In genomic region chr10:89430751-89431150, GRCm38 (mm10) we compare ENCODE assay signal across 16 mouse cellular contexts.
"Had no signal": no experiment of that assay in that cellular context is flagged by ENCODE, and none has a peak within 500 bp of the region (broad histone marks: within the 10 kb centered on the region; RNA-seq: fewer than 3 reads in every experiment).

No protein-coding gene starts in this region.

- H3K36me3 ChIP-seq: neural tube, embryonic 15.5 days had no signal

- H3K27me3 ChIP-seq: stomach, embryonic 15.5 days had no signal

- H3K27ac ChIP-seq: neural tube, embryonic 13.5 days; neural tube, embryonic 15.5 days; stomach, embryonic 15.5 days; stomach, postnatal 0 days had no signal

- H3K4me1 ChIP-seq: stomach, embryonic 15.5 days had no signal

- H3K9ac ChIP-seq: neural tube, embryonic 13.5 days; neural tube, embryonic 15.5 days; stomach, embryonic 15.5 days had no signal

- H3K4me3 ChIP-seq: neural tube, embryonic 13.5 days; neural tube, embryonic 15.5 days; stomach, embryonic 15.5 days had no signal

- DNase-seq: retina, postnatal 1 day; right cerebral cortex, adult 18-20 months; right cerebral cortex, postnatal 14 days; right cerebral cortex, postnatal 25 days; right cerebral cortex, postnatal 4 days; spleen, adult 18-20 months; thymus, adult 18-20 months; thymus, adult 2 months; thymus, postnatal 14 days; thymus, postnatal 25 days; thymus, postnatal 36 days; thymus, postnatal 4 days had no signal
